Mouse (Mus musculus) adipocyte (in vitro differentiated cells): ENCODE measurements at regions not wholly inside any gene's neighbourhood (a gene's known extent, or its start where the extent isn't known, plus 50 kb on each side); places are given as distances from the start of the nearest gene placed in this dataset.

Source experiments
- DNase-seq: peaks from one replicate; pipeline ENCODE4 v3.0.0-alpha.2; 2016; ENCODE audit warnings: low spot score

DNA sequence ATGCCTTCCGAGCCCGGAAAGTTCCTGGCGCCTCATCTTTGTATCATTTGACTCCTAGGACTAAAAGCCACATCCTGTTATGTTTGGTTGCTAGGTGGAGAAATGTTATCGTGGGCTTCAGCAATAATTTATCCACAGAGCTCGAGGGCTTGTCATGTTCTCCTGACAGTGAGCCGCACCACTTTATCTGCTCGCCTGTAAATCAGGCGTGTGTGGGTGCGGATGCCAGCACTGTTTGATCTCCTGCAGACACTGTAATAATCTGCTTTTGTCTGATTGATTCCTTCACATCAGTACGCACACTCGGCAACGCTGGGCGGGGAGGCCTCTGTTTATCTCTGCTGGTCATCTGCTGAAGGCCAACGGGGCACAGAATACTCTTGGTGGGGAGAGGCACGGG, 178.5 kb upstream of the Zfp64 start:
- no peak for DNase-seq

DNA sequence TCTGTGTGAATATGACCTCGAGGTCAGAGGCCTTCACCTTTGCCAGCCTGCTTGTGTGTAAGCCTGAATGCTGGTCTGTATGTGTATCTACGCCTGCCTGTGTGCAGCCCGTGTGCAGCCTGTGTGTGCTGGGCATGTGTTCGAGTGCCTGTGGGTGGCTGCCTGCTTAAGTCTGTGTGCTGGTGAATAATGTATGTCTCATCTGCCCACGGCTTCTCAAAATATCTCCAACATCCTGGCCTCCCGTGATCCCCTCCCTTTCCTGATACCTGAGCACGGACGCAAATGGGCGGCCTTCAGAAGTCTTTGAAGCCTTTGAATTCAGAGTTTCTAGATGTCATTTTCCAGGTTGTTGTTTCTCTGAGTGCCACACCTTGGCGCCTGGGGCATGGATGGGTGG, 170.1 kb upstream of the Zfp64 start:
- no peak for DNase-seq

- DNase-seq = no peak
Measured at GRCm38 (mm10) chr2:169122887-169123286, 167.5 kb upstream of the Zfp64 start.

GRCm38 (mm10) chr2:169116841-169117240, 161.5 kb upstream of the Zfp64 start:
- no peak for DNase-seq

- no peak for DNase-seq
Measured at GRCm38 (mm10) chr2:169109044-169109443, 153.7 kb upstream of the Zfp64 start.

GRCm38 (mm10) chr2:169108037-169108436, 152.7 kb upstream of the Zfp64 start:
- no peak for DNase-seq

- DNase-seq = no peak
Measured at GRCm38 (mm10) chr2:169101506-169102261, 146.3 kb upstream of the Zfp64 start.

- no peak for DNase-seq
Measured at GRCm38 (mm10) chr2:169100516-169100915, 145.1 kb upstream of the Zfp64 start.

- no peak for DNase-seq
Measured at GRCm38 (mm10) chr2:169099678-169100077, 144.3 kb upstream of the Zfp64 start.

GRCm38 (mm10) chr2:169098591-169098990, 143.2 kb upstream of the Zfp64 start:
- DNase-seq = no peak

DNA sequence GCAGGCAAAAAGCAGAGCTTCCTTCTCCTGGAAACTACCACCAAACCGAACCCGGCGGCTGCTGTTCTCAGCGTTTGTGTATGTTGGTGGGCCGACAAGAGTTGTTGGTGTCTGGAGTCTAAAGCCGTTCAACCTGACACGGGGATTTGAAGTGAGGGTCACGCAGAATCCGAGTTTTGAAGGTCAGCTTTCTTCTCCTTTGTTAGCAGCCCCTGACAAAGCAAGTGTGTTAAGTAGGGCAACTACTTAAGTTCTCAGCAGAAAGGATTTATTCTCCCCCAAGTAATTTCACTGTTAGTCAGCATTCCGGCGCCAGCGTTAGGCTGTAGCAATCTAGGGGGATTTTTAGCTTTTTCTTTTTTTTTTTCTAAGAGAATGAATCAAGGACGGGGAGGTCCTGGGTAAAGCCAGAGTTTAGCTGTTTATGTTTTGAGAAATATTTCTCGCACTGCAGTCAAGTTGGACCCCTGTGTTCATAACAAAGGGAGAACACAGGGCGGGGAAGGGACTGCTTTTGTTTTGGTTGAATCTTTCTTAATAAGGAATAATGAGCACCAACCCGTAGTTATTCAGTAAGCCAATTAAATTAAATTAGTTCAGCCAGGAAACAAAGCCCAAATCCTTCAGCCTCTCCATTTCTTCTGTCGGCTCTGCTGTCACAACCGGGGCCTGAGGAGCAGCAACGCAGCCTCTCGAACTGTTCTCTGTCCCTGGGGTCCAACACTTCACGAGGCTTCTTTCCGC, 138.8 kb upstream of the Zfp64 start:
- no peak for DNase-seq

DNA sequence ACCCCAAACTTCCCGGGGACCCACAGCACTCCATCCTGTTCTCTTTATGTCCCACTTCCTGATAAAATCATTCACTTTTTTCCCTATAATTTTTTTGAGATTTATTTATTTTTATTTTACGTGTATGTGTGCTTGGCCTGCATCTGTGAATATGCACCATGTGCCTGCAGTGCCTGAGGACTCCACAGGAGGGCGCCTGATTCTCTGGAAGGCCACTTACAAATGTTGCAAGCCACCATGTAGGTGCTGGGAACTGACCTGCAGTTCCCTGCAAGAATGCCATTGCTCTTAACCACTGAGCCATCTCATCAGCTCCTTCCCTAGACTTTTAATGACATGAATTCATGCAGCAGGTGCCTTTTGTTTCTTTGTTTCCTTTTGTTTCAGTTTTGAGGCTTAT, 134.9 kb upstream of the Zfp64 start:
- DNase-seq = no peak

- no peak for DNase-seq
Measured at GRCm38 (mm10) chr2:169088870-169089484, 133.6 kb upstream of the Zfp64 start.

GRCm38 (mm10) chr2:169088301-169088700, 132.9 kb upstream of the Zfp64 start:
- DNase-seq = no peak

DNA sequence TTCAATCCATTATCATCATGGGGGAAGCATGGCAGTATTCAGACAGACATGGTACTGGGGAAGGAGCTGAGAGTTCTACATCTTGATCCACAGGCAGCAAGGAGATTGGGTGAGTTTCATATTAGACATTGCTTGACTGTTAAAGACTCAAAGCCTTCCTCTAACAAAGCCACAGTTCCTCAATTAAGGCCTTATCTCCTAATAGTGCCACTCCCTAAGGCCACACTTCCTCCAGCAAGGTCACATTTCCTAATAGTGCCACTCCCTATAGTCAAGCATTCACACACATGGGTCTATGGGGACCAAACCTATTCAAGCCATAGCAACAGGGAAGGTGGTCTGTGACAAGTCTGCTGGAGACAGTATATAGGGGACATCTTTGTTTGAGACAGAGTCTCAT, 115.9 kb upstream of the Zfp64 start:
- DNase-seq = no peak

DNA sequence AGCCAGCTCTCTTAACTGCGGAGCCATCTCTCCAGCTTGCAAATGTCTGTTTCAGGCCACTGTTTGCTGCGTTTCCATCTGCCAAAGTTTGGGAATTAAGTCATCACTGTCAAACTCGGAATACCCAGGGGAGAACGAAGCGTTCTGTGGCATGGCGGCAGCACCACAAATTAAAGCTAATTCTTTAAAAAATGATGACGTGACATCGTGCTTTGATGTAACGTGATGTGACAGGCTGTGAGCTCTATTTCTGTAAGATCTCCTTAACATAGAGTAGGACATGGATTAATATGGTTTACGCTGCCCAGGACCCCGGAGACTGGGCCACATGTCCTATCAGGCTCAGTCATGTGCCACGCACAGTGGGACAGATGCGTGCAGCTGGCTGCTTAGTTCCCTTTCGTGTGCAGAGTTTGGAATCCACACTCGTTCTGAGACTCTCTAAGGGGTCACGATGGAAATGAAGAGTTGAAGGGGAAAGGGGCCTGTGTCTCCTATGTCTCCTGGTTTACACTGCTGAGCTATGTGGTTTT, 109.8 kb upstream of the Zfp64 start:
- no peak for DNase-seq

GRCm38 (mm10) chr2:169061520-169061919, 106.1 kb upstream of the Zfp64 start:
- peak; percentile 54 for DNase-seq

GRCm38 (mm10) chr2:169060495-169060894, 105.1 kb upstream of the Zfp64 start:
- no peak for DNase-seq

DNA sequence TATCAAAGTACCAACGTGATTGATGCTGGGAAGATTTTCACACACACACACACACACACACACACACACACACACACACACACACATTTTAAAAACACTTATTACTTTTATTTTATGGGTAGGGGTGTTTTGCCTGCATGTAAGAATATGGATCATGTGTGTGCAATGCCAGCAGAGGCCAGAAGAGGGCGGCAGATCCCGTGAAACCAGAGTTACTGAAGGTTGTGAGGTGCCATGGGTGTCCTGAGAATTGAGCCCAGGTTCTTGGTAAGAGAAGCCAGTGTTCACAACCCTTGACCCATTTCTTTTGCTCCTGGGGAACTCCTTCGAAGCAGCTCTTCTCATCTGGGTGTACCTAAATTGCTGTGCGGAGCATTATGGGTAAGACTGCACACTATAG, 102.4 kb upstream of the Zfp64 start:
- DNase-seq = no peak

DNA sequence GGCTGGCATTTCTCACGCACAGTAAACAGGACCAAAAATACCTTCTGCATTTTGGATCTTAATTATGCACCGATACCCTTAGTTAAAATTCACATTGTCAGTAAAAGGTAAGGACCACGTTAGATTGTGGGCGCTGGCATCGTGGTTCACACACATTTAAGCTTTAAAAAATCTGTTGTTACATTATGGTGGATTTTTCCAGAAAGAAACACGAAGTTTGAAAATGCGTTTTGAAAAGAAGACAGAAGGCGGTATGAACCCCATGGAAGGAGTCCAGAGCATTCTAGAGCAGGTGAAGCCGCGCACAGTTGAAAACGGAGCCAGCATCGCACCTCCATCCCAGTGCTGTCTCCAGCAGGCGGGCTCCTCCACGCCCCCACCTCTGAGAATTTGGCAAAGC, 94.6 kb upstream of the Zfp64 start:
- DNase-seq = no peak

DNA sequence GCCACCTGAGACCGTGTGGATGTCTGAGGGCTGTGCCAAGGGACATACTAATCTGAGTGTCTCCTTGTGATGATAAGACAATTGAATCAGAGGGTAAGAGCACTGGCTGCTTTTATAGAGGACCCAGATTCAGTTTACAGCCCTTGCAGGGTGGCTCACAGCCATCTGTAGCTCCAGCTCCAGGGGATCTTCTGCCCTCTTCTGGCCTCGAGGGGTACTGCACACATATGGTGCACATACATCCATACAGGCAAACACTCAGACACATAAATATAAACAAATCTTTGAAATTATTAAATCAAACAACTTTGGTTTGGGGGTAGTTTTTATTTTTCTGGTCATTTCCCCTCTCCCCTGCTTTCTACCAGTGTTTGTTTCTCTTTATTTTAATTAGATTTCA, 86.4 kb upstream of the Zfp64 start:
- DNase-seq = no peak

DNA sequence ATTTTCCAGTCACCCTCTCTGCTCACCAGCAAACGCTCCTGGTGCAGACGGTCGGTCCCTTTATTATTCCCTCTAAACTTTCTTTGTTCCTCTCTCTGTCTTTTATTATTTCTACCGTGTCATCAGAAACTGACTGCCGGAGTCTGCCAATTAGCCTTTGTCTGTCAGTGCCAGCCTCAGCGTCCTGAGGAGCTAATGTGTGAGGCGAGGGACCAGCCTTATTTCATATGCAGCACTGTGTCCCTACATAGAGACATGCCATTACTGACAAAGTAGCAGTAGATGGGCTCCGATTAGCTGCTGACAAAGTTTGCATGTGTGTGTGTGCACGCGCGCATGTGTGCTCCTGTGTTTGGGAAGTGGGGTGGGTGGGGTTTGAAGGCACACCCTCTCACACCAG, 82.6 kb upstream of the Zfp64 start:
- DNase-seq = no peak

GRCm38 (mm10) chr2:169037519-169037918, 82.1 kb upstream of the Zfp64 start:
- no peak for DNase-seq
